14 mouse cellular contexts compared by ENCODE assay signal in the genomic region with DNA sequence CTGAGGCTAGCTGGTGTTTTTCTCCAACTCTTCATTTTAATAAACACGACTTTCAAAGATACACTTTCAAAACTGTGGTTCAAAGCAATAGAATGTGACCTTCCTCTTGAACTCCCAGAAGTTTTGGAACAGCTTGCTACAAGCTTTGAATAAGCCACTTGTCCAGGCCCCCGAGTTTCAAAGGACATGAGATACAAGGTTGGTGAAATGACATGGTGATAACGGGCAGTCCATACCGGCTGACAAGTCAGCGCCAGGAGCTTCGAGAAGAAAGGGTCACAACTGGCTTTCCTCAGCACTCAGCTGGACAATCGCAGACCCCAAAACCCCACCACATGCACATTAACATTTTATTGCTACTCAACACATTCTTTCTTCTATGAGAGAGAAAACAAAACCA.
"Had no signal": no experiment of that assay in that cellular context is flagged by ENCODE, and none has a peak within 500 bp of the region (broad histone marks: within the 10 kb centered on the region; RNA-seq: fewer than 3 reads in every experiment).

No protein-coding gene starts in this region.

- H3K27ac ChIP-seq: layer of hippocampus, adult 2 months; limb, embryonic 12.5 days; liver, embryonic 13.5 days; lung, embryonic 15.5 days; neural tube, embryonic 12.5 days had no signal

- H3K9ac ChIP-seq: limb, embryonic 12.5 days; liver, embryonic 13.5 days; liver, postnatal 0 days; lung, embryonic 15.5 days; neural tube, embryonic 12.5 days had no signal

- H3K4me3 ChIP-seq: layer of hippocampus, adult 2 months; limb, embryonic 12.5 days; liver, embryonic 13.5 days; lung, embryonic 15.5 days; neural tube, embryonic 12.5 days had no signal

- H3K4me2 ChIP-seq: limb, embryonic 12.5 days; liver, embryonic 13.5 days; lung, embryonic 15.5 days; neural tube, embryonic 12.5 days had no signal

- ATAC-seq: liver, postnatal 0 days had no signal

- H3K4me1 ChIP-seq: liver, embryonic 13.5 days had no signal

- DNase-seq: kidney, postnatal 10 days; kidney, postnatal 4 days; liver; liver, embryonic 13.5 days; liver, postnatal 0 days; midbrain, embryonic 14.5 days; right cerebral cortex, postnatal 4 days; spleen, adult 18-20 months; thymus, adult 18-20 months; thymus, postnatal 14 days had no signal

- H3K27me3 ChIP-seq: limb, embryonic 12.5 days; liver, embryonic 13.5 days; lung, embryonic 15.5 days; neural tube, embryonic 12.5 days had no signal

- H3K36me3 ChIP-seq: limb, embryonic 12.5 days; liver, embryonic 13.5 days; lung, embryonic 15.5 days; neural tube, embryonic 12.5 days had no signal

- H3K9me3 ChIP-seq: limb, embryonic 12.5 days; liver, embryonic 13.5 days; lung, embryonic 15.5 days; neural tube, embryonic 12.5 days had no signal
